Mouse (Mus musculus) lung, postnatal 0 days (tissue): Measurements from ENCODE around the gene Dgki.

Source experiments
- CTCF ChIP-seq: IDR thresholded peaks from 2 replicates; pipeline ENCODE4 v1.5.1; 2016; ENCODE audit warnings: antibody characterized with exemption, mild to moderate bottlenecking
- EP300 ChIP-seq: IDR thresholded peaks from 2 replicates; pipeline ENCODE4 v1.6.1; 2016; ENCODE audit warnings: antibody characterized with exemption, mild to moderate bottlenecking, control low read depth

GRCm38 (mm10) chr6:36890296-36890695, 409.7 kb downstream of the Dgki start:
- no peak for TF ChIP-seq CTCF
- TF ChIP-seq EP300 = peak; percentile 69
